Mouse (Mus musculus): ENCODE data around the gene Eif3b. TPM values are rescaled to one million over a fixed set of nuclear protein-coding genes. Genes with fewer than 3 reads are reported as not detected.

Gene Eif3b
- 163 and 166 TPM in 2 replicates for polyA plus RNA-seq (2014; fragmentation: Nextera tagmentation; extraction: Ambion mirVana)

DNA sequence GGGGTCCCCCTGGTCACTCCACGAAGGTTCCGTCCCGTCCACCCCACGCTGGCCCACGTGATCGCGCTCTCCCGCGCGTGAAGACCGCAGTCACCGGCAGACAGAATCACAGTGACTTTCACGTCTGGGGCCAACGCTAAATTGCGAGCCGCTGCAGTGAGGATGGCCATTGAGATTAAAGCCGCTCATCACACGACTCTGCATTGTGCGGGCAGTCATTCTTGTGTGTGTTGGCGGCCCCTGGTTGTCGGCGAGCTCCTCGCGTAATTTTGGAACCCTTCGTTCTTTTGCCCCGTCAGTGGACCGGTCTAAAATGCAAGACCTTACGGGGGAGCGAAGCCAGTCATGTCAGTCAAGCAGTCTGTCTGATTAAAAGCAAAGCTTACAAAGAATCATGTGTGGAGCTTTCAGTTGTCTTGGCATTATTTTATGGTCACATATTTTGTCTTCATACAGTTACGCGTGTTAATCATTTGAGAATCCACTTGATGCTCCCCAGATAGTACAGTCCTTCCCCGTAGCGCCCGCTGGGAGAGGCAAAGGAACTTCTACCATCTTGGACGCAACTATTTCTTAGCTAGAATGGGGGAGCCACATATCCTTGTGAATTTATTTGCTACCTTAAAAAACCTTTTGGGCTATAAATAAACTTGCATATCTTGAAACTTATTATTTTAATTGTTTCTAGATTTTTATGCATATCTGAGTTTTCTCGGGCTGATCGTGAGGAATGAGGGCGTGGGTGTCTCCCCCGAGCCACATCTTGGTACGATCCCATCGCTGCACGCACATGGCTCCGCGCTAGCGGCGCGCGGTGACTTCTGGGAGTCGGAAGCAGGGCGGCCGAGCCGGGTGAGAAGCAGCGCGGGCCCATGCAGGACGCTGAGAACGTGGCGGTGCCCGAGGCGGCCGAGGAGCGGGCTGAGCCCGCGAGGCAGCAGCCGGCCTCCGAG, at the start of gene Eif3b:
Gene Eif3b (plus strand): TSS at position 840 of the 953 bp plus-strand sequence.
- Histone ChIP-seq H3K4me1 (ENCODE audit: control insufficient read depth, insufficient read depth, low read length) (peaks cover 19% of the 10 kb centered on the region), H3K27ac (ENCODE audit: low read depth, low read length) (peak within 1 kb of the TSS; percentile 82), H3K4me2 (peak within 1 kb of the TSS; percentile 76), H3K27me3 (ENCODE audit: control insufficient read depth, insufficient read depth, low read length) (no peaks in the 10 kb centered on the region), H3K9me3 (ENCODE audit: control insufficient read depth, low read length) (no peaks in the 10 kb centered on the region), H3K9ac (ENCODE audit: low read length) (peak within 1 kb of the TSS; percentile 97), H3K36me3 (ENCODE audit: control insufficient read depth, insufficient read depth, low read length) (no peaks in the 10 kb centered on the region), H3K4me3 (ENCODE audit: low read depth, low read length) (peak within 1 kb of the TSS; percentile 99)
- under 1% methylated on average over 65 of the region's 65 CpGs for WGBS
- ATAC-seq (ENCODE audit: low FRiP score) (peak; percentile 92), DNase-seq (ENCODE audit: low spot score, missing footprints) (peak; percentile 98)

DNA sequence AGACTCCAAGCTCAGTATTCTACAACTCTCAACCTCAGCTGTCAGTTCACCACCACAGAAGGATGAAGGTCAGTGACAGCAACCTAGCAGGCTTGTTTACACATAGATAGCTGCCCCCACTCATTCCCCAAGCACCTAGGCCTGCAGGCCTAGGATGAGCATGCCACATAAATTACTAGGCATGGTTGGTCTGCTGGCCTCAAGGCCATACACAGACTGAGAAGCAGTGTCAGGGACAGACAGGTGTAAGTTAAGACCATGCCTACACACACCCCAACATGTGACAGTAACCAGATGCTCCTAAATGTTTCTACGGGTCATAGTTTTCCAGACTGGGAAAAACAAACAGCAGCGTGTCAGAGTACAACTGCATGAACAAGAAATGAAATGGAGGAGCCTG, 49.7 kb upstream of the Eif3b start:
- Histone ChIP-seq H3K4me3 (ENCODE audit: low read depth, low read length) (no peak overlapping the region), H3K36me3 (ENCODE audit: control insufficient read depth, insufficient read depth, low read length) (no peaks in the 10 kb centered on the region), H3K27ac (ENCODE audit: low read depth, low read length) (no peak overlapping the region), H3K27me3 (ENCODE audit: control insufficient read depth, insufficient read depth, low read length) (no peaks in the 10 kb centered on the region), H3K4me1 (ENCODE audit: control insufficient read depth, insufficient read depth, low read length) (no peaks in the 10 kb centered on the region), H3K4me2 (no peak overlapping the region), H3K9me3 (ENCODE audit: control insufficient read depth, low read length) (no peaks in the 10 kb centered on the region), H3K9ac (ENCODE audit: low read length) (no peak overlapping the region)
- WGBS, result 94% methylated on average over 2 of the region's 2 CpGs
- DNase-seq (ENCODE audit: low spot score, missing footprints) (no peak), ATAC-seq (ENCODE audit: low FRiP score) (no peak)

DNA sequence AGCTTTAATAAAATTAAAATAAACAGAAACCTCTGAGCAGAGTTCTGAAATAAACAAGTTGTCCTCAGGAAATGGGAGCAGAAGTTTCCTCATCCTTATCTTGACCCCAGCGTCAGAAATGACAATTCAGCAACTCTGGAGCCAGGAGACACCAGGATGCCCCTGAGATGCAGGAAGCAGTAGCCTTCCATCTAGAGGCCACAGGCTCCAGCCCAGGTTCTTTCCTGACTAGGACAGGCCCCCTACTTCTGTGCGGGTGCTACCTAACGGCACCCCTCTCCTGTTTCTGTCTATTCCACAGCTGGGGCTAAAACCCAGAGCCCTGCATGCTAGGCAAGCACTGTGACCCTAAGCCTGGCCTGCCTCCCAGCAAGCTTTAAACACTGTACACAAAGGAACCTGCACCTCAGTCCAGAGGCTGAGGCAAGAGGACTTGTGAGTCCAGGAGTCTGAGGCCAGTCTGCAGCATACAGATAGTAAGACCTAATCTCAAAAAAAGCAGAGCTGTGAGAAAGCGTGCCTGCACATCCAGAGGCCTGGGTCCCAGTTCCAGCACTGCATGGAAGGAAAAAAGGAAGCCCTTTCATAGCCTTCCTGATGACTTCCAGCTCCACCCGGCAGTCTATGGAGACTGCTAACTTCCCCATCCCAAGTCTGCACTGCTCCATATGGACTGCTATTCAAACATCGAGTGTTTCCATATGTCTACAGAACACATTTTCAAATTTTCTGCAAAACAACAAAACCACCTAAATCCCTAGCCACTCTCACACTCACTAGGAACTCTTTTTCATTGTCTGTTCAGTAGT, 48.5 kb upstream of the Eif3b start:
- peak; percentile 6 for DNase-seq (ENCODE audit: low spot score, missing footprints)
- H3K36me3 ChIP-seq (ENCODE audit: control insufficient read depth, insufficient read depth, low read length), result no peaks in the 10 kb centered on the region
- ATAC-seq (ENCODE audit: low FRiP score), result no peak
- H3K9ac ChIP-seq (ENCODE audit: low read length), result no peak overlapping the region
- H3K4me3 ChIP-seq (ENCODE audit: low read depth, low read length), result no peak overlapping the region
- no peaks in the 10 kb centered on the region for H3K4me1 ChIP-seq (ENCODE audit: control insufficient read depth, insufficient read depth, low read length)
- no peak overlapping the region for H3K27ac ChIP-seq (ENCODE audit: low read depth, low read length)
- no peaks in the 10 kb centered on the region for H3K9me3 ChIP-seq (ENCODE audit: control insufficient read depth, low read length)
- WGBS, result 86% methylated on average over 6 of the region's 6 CpGs
- no peak overlapping the region for H3K4me2 ChIP-seq
- H3K27me3 ChIP-seq (ENCODE audit: control insufficient read depth, insufficient read depth, low read length), result no peaks in the 10 kb centered on the region

DNA sequence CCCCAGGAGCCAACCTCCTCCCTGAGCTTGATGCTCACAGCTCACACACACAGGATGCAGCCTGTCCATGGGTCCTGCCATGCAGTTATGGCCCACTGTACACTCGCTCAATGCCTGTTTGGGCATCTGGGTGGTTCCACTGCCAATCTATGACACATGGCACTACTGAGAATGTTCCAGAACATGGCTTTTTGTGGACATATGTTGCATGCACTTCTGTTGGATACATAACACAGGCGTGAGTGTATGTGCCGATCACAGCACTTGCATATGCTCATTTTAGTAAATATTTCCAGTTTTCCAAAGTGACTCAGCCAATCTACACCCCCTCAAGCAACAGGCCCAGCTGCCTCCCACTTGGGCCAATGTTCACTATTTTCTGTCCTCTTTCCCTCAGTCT, 47.5 kb upstream of the Eif3b start:
- H3K27ac ChIP-seq (ENCODE audit: low read depth, low read length), result no peak overlapping the region
- 100% methylated on average over 3 of the region's 3 CpGs for WGBS
- no peak for ATAC-seq (ENCODE audit: low FRiP score)
- H3K9ac ChIP-seq (ENCODE audit: low read length), result no peak overlapping the region
- H3K4me2 ChIP-seq, result no peak overlapping the region
- no peaks in the 10 kb centered on the region for H3K4me1 ChIP-seq (ENCODE audit: control insufficient read depth, insufficient read depth, low read length)
- DNase-seq (ENCODE audit: low spot score, missing footprints), result peak; percentile 33
- no peaks in the 10 kb centered on the region for H3K36me3 ChIP-seq (ENCODE audit: control insufficient read depth, insufficient read depth, low read length)
- no peaks in the 10 kb centered on the region for H3K9me3 ChIP-seq (ENCODE audit: control insufficient read depth, low read length)
- H3K27me3 ChIP-seq (ENCODE audit: control insufficient read depth, insufficient read depth, low read length), result no peaks in the 10 kb centered on the region
- H3K4me3 ChIP-seq (ENCODE audit: low read depth, low read length), result no peak overlapping the region

DNA sequence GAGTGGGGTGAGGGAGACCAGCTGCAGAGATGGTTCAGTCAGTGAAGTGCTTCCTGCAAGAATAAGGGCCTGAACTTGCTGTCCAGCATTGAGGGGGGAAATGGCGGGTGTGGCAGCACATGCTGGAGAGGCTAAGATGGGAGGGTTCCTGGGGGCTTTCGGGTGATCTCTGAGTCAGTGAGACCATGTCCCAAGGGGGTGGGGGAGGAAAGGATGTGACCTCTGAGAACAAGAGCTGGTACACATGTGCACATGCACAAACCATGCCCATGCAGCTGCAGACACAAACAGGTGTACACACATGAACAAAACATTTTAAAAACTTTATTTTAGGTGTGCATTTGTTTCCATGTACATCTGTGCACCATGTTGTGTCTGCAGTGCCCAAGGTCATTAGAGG, 45.4 kb upstream of the Eif3b start:
- Histone ChIP-seq H3K4me1 (ENCODE audit: control insufficient read depth, insufficient read depth, low read length) (no peaks in the 10 kb centered on the region), H3K4me3 (ENCODE audit: low read depth, low read length) (no peak overlapping the region), H3K4me2 (no peak overlapping the region), H3K27me3 (ENCODE audit: control insufficient read depth, insufficient read depth, low read length) (no peaks in the 10 kb centered on the region), H3K9me3 (ENCODE audit: control insufficient read depth, low read length) (no peaks in the 10 kb centered on the region), H3K27ac (ENCODE audit: low read depth, low read length) (no peak overlapping the region), H3K9ac (ENCODE audit: low read length) (no peak overlapping the region), H3K36me3 (ENCODE audit: control insufficient read depth, insufficient read depth, low read length) (no peaks in the 10 kb centered on the region)
- ATAC-seq (ENCODE audit: low FRiP score) (no peak), DNase-seq (ENCODE audit: low spot score, missing footprints) (peak; percentile 4)
- WGBS, result 75% methylated on average over 2 of the region's 2 CpGs

DNA sequence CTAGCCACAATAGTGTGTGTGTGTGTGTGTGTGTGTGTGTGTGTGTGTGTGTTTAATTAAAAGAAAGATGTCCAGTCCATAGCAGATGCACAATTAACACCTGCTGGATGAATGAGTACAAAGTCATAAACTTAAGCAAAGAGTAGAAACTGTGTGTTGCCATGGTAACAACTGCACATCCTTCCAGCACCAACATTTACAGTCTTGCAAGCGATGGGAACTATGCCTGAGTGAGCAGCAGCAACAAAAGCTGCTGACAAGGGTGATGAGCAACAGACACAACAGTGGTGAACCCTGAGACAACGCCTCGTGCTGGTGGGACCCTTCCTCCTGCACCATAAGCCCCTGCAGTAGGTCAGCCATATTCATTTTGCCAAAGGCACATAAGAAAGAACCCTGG, 44.9 kb upstream of the Eif3b start:
- H3K4me1 ChIP-seq (ENCODE audit: control insufficient read depth, insufficient read depth, low read length), result no peaks in the 10 kb centered on the region
- H3K9me3 ChIP-seq (ENCODE audit: control insufficient read depth, low read length), result no peaks in the 10 kb centered on the region
- H3K9ac ChIP-seq (ENCODE audit: low read length), result no peak overlapping the region
- ATAC-seq (ENCODE audit: low FRiP score) (no peak), DNase-seq (ENCODE audit: low spot score, missing footprints) (peak; percentile 47)
- H3K4me3 ChIP-seq (ENCODE audit: low read depth, low read length), result no peak overlapping the region
- no peaks in the 10 kb centered on the region for H3K27me3 ChIP-seq (ENCODE audit: control insufficient read depth, insufficient read depth, low read length)
- 74% methylated on average over 3 of the region's 3 CpGs for WGBS
- no peak overlapping the region for H3K4me2 ChIP-seq
- H3K36me3 ChIP-seq (ENCODE audit: control insufficient read depth, insufficient read depth, low read length), result no peaks in the 10 kb centered on the region
- no peak overlapping the region for H3K27ac ChIP-seq (ENCODE audit: low read depth, low read length)

DNA sequence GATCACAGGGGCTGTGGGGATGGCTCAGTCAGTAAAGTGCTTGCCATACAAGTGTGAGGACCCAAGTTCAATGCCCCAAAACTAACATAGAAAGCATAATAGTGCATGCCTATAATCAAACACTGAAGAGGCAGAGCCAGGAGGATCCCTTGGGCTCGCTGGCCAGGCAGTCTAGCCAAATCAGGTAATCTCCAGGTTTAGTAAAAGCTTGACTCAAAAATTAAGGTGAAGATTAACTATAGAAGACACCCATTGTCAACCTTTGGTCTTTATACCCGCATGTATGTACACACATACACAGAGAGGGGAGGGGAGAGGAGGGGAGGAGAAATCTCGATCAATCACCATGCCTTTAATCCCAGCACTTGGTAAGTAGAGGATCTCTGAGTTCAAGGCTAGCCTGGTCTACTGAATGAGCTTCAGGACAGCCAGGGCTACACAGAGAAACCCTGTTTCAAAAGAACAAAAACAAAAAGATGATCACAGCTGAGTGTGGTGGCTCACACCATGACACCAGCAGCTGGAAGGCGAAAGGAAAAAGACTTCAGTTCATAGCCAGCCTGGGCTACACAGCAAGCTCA, 43.8 kb upstream of the Eif3b start:
- 79% methylated on average over 4 of the region's 4 CpGs for WGBS
- no peaks in the 10 kb centered on the region for H3K4me1 ChIP-seq (ENCODE audit: control insufficient read depth, insufficient read depth, low read length)
- H3K9me3 ChIP-seq (ENCODE audit: control insufficient read depth, low read length), result no peaks in the 10 kb centered on the region
- H3K27me3 ChIP-seq (ENCODE audit: control insufficient read depth, insufficient read depth, low read length), result no peaks in the 10 kb centered on the region
- H3K36me3 ChIP-seq (ENCODE audit: control insufficient read depth, insufficient read depth, low read length), result no peaks in the 10 kb centered on the region
- H3K4me3 ChIP-seq (ENCODE audit: low read depth, low read length), result no peak overlapping the region
- no peak overlapping the region for H3K9ac ChIP-seq (ENCODE audit: low read length)
- no peak overlapping the region for H3K27ac ChIP-seq (ENCODE audit: low read depth, low read length)
- H3K4me2 ChIP-seq, result no peak overlapping the region
- DNase-seq (ENCODE audit: low spot score, missing footprints), result peak; percentile 64
- no peak for ATAC-seq (ENCODE audit: low FRiP score)

DNA sequence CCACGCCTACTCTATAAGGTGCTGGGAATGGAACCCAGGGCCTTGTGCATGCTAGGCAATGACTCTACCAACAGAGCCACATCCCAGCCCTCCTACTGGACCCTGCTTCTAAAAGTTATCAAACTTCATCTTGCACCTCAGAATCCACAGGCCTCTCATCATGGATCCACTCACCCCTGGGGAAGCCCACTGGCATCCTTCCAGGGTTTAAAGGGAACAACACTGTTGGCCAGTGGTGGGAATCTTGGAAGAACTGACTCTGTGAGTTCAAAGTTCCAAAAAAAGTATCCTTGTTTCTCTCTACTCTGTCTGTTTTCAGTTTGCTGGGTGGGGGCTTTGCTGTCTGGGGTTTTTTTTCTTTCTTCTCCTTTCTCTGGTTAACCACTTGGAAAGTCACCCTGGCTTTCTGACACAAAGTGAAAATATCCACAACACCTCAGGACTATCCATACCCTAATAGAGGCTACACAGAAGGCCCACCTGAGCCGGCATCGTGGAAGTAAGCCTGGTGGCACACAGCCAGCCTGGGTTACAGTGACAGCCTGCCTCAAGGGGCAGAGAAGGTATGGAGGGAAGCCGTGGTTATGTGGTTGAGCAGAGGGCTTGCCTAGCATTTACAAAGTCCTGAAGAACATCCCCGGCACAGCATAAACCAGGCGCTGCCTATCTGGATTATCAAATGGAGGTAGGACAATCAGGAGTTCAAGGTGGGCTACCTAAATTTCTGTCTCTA, 40.8 kb upstream of the Eif3b start:
- Histone ChIP-seq H3K9ac (ENCODE audit: low read length) (no peak overlapping the region), H3K4me3 (ENCODE audit: low read depth, low read length) (no peak overlapping the region), H3K4me1 (ENCODE audit: control insufficient read depth, insufficient read depth, low read length) (no peaks in the 10 kb centered on the region), H3K27ac (ENCODE audit: low read depth, low read length) (no peak overlapping the region), H3K27me3 (ENCODE audit: control insufficient read depth, insufficient read depth, low read length) (no peaks in the 10 kb centered on the region), H3K36me3 (ENCODE audit: control insufficient read depth, insufficient read depth, low read length) (no peaks in the 10 kb centered on the region), H3K9me3 (ENCODE audit: control insufficient read depth, low read length) (no peaks in the 10 kb centered on the region), H3K4me2 (no peak overlapping the region)
- WGBS, result 93% methylated on average over 6 of the region's 6 CpGs
- ATAC-seq (ENCODE audit: low FRiP score) (no peak), DNase-seq (ENCODE audit: low spot score, missing footprints) (peak; percentile 69)
